Mouse (Mus musculus): ENCODE data around the gene Mrpl55. TPM values are rescaled to one million over a fixed set of nuclear protein-coding genes. Genes with fewer than 3 reads are reported as not detected.

The Mrpl55 gene
- polyA plus RNA-seq, 1 experiment from 2014 or later = 97.1 TPM

GRCm38 (mm10) chr11:59221604-59222003, 19.3 kb downstream of the Mrpl55 start:
- no peak overlapping the region for H3K4me3 ChIP-seq
- ATAC-seq (ENCODE audit: insufficient number of reproducible peaks, insufficient read depth, low FRiP score, low TSS enrichment, low read depth) = no peak
- no peaks in the 10 kb centered on the region for H3K9me3 ChIP-seq
- no peak overlapping the region for H3K4me2 ChIP-seq
- peaks cover 38% of the 10 kb centered on the region for H3K36me3 ChIP-seq
- no peak overlapping the region; the same call in 1 of the 2 replicates for H3K9ac ChIP-seq
- H3K4me1 ChIP-seq = peaks cover 74% of the 10 kb centered on the region
- H3K27ac ChIP-seq = no peak overlapping the region
- H3K27me3 ChIP-seq = no peaks in the 10 kb centered on the region

- H3K36me3 ChIP-seq = peaks cover 38% of the 10 kb centered on the region
- no peak overlapping the region for H3K27ac ChIP-seq
- H3K4me3 ChIP-seq = no peak overlapping the region
- H3K9ac ChIP-seq = no peak overlapping the region
- 85% methylated on average over 4 of the region's 4 CpGs for WGBS
- peaks cover 73% of the 10 kb centered on the region for H3K4me1 ChIP-seq
- no peak for ATAC-seq (ENCODE audit: insufficient number of reproducible peaks, insufficient read depth, low FRiP score, low TSS enrichment, low read depth)
- H3K4me2 ChIP-seq = no peak overlapping the region
- H3K27me3 ChIP-seq = no peaks in the 10 kb centered on the region
- no peaks in the 10 kb centered on the region for H3K9me3 ChIP-seq
Observed at GRCm38 (mm10) chr11:59222306-59222705, 20.0 kb downstream of the Mrpl55 start.

- no peak overlapping the region for H3K9ac ChIP-seq
- H3K4me2 ChIP-seq = peak overlapping the region; percentile 2; the same call in 1 of the 2 replicates
- no peaks in the 10 kb centered on the region for H3K9me3 ChIP-seq
- WGBS = 88% methylated on average over 3 of the region's 3 CpGs
- no peak for ATAC-seq (ENCODE audit: insufficient number of reproducible peaks, insufficient read depth, low FRiP score, low TSS enrichment, low read depth)
- no peak overlapping the region for H3K4me3 ChIP-seq
- H3K4me1 ChIP-seq = peaks cover 66% of the 10 kb centered on the region
- H3K36me3 ChIP-seq = peaks cover 25% of the 10 kb centered on the region
- no peaks in the 10 kb centered on the region for H3K27me3 ChIP-seq
- no peak overlapping the region for H3K27ac ChIP-seq
Observed at GRCm38 (mm10) chr11:59224025-59224424, 21.7 kb downstream of the Mrpl55 start.

GRCm38 (mm10) chr11:59224470-59224869, 22.2 kb downstream of the Mrpl55 start:
- no peaks in the 10 kb centered on the region for H3K27me3 ChIP-seq
- H3K4me3 ChIP-seq = no peak overlapping the region
- H3K4me2 ChIP-seq = 0 out of 2 replicates have a peak overlapping the region, but pooled peaks have one; percentile 92
- H3K27ac ChIP-seq = no peak overlapping the region
- no peaks in the 10 kb centered on the region for H3K9me3 ChIP-seq
- ATAC-seq (ENCODE audit: insufficient number of reproducible peaks, insufficient read depth, low FRiP score, low TSS enrichment, low read depth) = no peak
- peaks cover 20% of the 10 kb centered on the region for H3K36me3 ChIP-seq
- WGBS = 75% methylated on average over 2 of the region's 2 CpGs
- H3K4me1 ChIP-seq = peaks cover 66% of the 10 kb centered on the region
- H3K9ac ChIP-seq = no peak overlapping the region

- no peak for ATAC-seq (ENCODE audit: insufficient number of reproducible peaks, insufficient read depth, low FRiP score, low TSS enrichment, low read depth)
Observed at GRCm38 (mm10) chr11:59225167-59225566, 22.9 kb downstream of the Mrpl55 start.

GRCm38 (mm10) chr11:59226251-59226650, 24.0 kb downstream of the Mrpl55 start:
- peaks cover 8% of the 10 kb centered on the region for H3K36me3 ChIP-seq
- peak overlapping the region; percentile 95; the same call in 1 of the 2 replicates for H3K27ac ChIP-seq
- peaks cover 56% of the 10 kb centered on the region for H3K4me1 ChIP-seq
- peak overlapping the region; percentile 98 for H3K9ac ChIP-seq
- peak overlapping the region; percentile 81 for H3K4me3 ChIP-seq
- ATAC-seq (ENCODE audit: insufficient number of reproducible peaks, insufficient read depth, low FRiP score, low TSS enrichment, low read depth) = no peak
- H3K4me2 ChIP-seq = peak overlapping the region; percentile 92
- H3K9me3 ChIP-seq = no peaks in the 10 kb centered on the region
- WGBS = 50% methylated on average over 3 of the region's 3 CpGs
- no peaks in the 10 kb centered on the region for H3K27me3 ChIP-seq

More at GRCm38 (mm10) chr11:59225167-59225566, 22.9 kb downstream of the Mrpl55 start:
- no peaks in the 10 kb centered on the region for H3K9me3 ChIP-seq
- H3K4me3 ChIP-seq = peak overlapping the region; percentile 81
- 76% methylated on average over 2 of the region's 2 CpGs for WGBS
- peaks cover 66% of the 10 kb centered on the region for H3K4me1 ChIP-seq
- peaks cover 15% of the 10 kb centered on the region for H3K36me3 ChIP-seq
- H3K27ac ChIP-seq = no peak overlapping the region
- H3K27me3 ChIP-seq = no peaks in the 10 kb centered on the region
- no peak overlapping the region; the same call in 1 of the 2 replicates for H3K9ac ChIP-seq
- H3K4me2 ChIP-seq = peak overlapping the region; percentile 92

GRCm38 (mm10) chr11:59226787-59227603, 24.7 kb downstream of the Mrpl55 start:
- Histone ChIP-seq H3K36me3 (peaks cover 8% of the 10 kb centered on the region), H3K27ac (peak overlapping the region; percentile 95), H3K4me2 (peak overlapping the region; percentile 92), H3K4me3 (peak overlapping the region; percentile 81), H3K9me3 (no peaks in the 10 kb centered on the region), H3K4me1 (peaks cover 53% of the 10 kb centered on the region), H3K9ac (peak overlapping the region; percentile 98), H3K27me3 (no peaks in the 10 kb centered on the region)
- WGBS = 4% methylated on average over 21 of the region's 21 CpGs
- ATAC-seq (ENCODE audit: insufficient number of reproducible peaks, insufficient read depth, low FRiP score, low TSS enrichment, low read depth) = no peak

- Histone ChIP-seq H3K4me2 (peak overlapping the region; percentile 92), H3K4me3 (peak overlapping the region; percentile 81), H3K4me1 (peaks cover 48% of the 10 kb centered on the region), H3K36me3 (peaks cover 8% of the 10 kb centered on the region), H3K27me3 (no peaks in the 10 kb centered on the region), H3K9me3 (no peaks in the 10 kb centered on the region), H3K9ac (peak overlapping the region; percentile 98), H3K27ac (peak overlapping the region; percentile 95)
- under 1% methylated on average over 50 of the region's 51 CpGs for WGBS
- peak; percentile 52 for ATAC-seq (ENCODE audit: insufficient number of reproducible peaks, insufficient read depth, low FRiP score, low TSS enrichment, low read depth)
Observed at GRCm38 (mm10) chr11:59227604-59228121, 25.4 kb downstream of the Mrpl55 start.

GRCm38 (mm10) chr11:59228122-59228953, 26.1 kb downstream of the Mrpl55 start, which contains the start of gene Arf1:
Arf1 (minus strand) TSS chr11:59228270.
- H3K4me1 ChIP-seq = peaks cover 42% of the 10 kb centered on the region
- WGBS = 5% methylated on average over 53 of the region's 59 CpGs
- H3K4me2 ChIP-seq = peak within 1 kb of the TSS; percentile 92
- H3K27me3 ChIP-seq = no peaks in the 10 kb centered on the region; the same call in 1 of the 2 replicates
- peak within 1 kb of the TSS; percentile 95 for H3K27ac ChIP-seq
- peak within 1 kb of the TSS; percentile 81 for H3K4me3 ChIP-seq
- peaks cover 6% of the 10 kb centered on the region for H3K36me3 ChIP-seq
- peak; percentile 91 for ATAC-seq (ENCODE audit: insufficient number of reproducible peaks, insufficient read depth, low FRiP score, low TSS enrichment, low read depth)
- peak within 1 kb of the TSS; percentile 98 for H3K9ac ChIP-seq
- no peaks in the 10 kb centered on the region for H3K9me3 ChIP-seq

GRCm38 (mm10) chr11:59230144-59230760, 28.0 kb downstream of the Mrpl55 start:
- H3K27me3 ChIP-seq = no peaks in the 10 kb centered on the region; the same call in 1 of the 2 replicates
- H3K4me1 ChIP-seq = peaks cover 25% of the 10 kb centered on the region
- no peak overlapping the region for H3K9ac ChIP-seq
- no peaks in the 10 kb centered on the region for H3K36me3 ChIP-seq
- 0 out of 2 replicates have a peak overlapping the region, but pooled peaks have one; percentile 16 for H3K4me2 ChIP-seq
- ATAC-seq (ENCODE audit: insufficient number of reproducible peaks, insufficient read depth, low FRiP score, low TSS enrichment, low read depth) = no peak
- no peaks in the 10 kb centered on the region for H3K9me3 ChIP-seq
- no peak overlapping the region for H3K4me3 ChIP-seq
- 10% methylated on average over 7 of the region's 7 CpGs for WGBS
- H3K27ac ChIP-seq = no peak overlapping the region

- H3K4me3 ChIP-seq = no peak overlapping the region
- no peaks in the 10 kb centered on the region for H3K9me3 ChIP-seq
- H3K4me1 ChIP-seq = peaks cover 8% of the 10 kb centered on the region
- H3K4me2 ChIP-seq = no peak overlapping the region
- no peak overlapping the region for H3K9ac ChIP-seq
- no peaks in the 10 kb centered on the region; the same call in 1 of the 2 replicates for H3K27me3 ChIP-seq
- no peak for ATAC-seq (ENCODE audit: insufficient number of reproducible peaks, insufficient read depth, low FRiP score, low TSS enrichment, low read depth)
- 51% methylated on average over 2 of the region's 2 CpGs for WGBS
- H3K27ac ChIP-seq = no peak overlapping the region
- no peaks in the 10 kb centered on the region for H3K36me3 ChIP-seq
Observed at GRCm38 (mm10) chr11:59232797-59233196, 30.5 kb downstream of the Mrpl55 start.

All from embryonic facial prominence, embryonic 13.5 days (tissue).